Mouse (Mus musculus) C2C12 (cell line): Measurements from ENCODE around the gene 0610030E20Rik.

Experiments used
- CEBPB ChIP-seq: IDR thresholded peaks from one replicate; pipeline ENCODE4 v1.6.1; 2011; ENCODE audit warnings: low read depth, mild to moderate bottlenecking, control low read depth, moderate library complexity
- MYOD1 ChIP-seq: IDR thresholded peaks from one replicate; pipeline ENCODE4 v1.6.1; 2011; ENCODE audit warnings: low read depth; ENCODE audit not compliant: control insufficient read depth, insufficient read length
- MYOG ChIP-seq: IDR thresholded peaks from one replicate; pipeline ENCODE4 v1.6.1; 2011; ENCODE audit not compliant: control insufficient read depth, insufficient read length; ENCODE audit errors: extremely low read depth
- USF1 ChIP-seq: IDR thresholded peaks from one replicate; pipeline ENCODE4 v1.6.1; 2011; ENCODE audit warnings: low read depth, mild to moderate bottlenecking, control low read depth, moderate library complexity

GRCm38 (mm10) chr6:72383952-72384351 is 36.8 kb downstream of the 0610030E20Rik start:
- TF ChIP-seq CEBPB (no peak), MYOG (no peak), MYOD1 (no peak), USF1 (no peak)
